Mouse (Mus musculus): ENCODE data around the gene Gbp2b.

DNA sequence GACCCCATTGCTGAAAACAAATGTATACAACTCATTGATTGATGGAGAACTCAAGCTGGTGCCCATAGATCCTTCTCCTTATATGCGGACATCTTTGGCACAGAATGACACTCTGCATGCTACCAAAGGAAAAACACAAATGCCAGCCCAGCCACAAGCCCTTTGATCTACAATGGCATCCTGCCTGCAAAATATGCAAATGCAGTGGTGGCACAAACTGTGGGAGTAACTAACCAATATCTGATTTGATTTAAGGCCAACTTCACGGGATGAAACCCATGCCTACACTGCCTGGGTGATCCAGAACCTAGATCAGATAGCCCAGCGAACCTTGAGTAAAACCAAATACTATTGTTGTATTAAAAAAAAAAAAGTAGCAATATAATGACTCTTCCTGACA lies 48.0 kb upstream of the Gbp2b start:
- TF ChIP-seq POLR2A (IDR thresholded peaks at IDR 0.05; ENCODE audit: borderline replicate concordance, low read depth, low read length) (no peak), CTCF (IDR thresholded peaks at IDR 0.05; ENCODE audit: low read depth, low read length) (no peak)
